15 mouse cellular contexts compared by ENCODE assay signal in the genomic region with DNA sequence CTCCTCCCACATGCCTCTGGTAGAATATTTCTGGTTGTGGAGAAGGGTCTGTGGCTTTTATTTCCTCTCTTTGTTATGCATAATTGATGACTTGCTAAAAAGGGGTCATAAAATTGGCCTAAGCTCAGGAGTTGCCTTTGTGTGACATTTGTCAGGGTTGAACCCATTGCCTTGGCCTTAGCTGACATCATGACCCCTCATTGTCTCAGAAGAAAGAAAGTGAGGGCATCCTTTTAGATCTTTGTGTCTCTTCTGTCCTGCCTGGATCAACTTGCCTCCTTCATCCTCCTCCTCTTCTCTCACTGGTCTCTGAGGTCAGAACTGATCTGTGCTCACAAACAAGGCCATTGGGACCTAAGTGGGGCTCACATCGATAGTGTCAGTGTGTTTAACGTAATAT. TPM values are rescaled to one million over a fixed set of nuclear protein-coding genes. Genes with fewer than 3 reads are reported as not detected.
"Had no signal": no experiment of that assay in that cellular context is flagged by ENCODE, and none has a peak within 500 bp of the region (broad histone marks: within the 10 kb centered on the region; RNA-seq: fewer than 3 reads in every experiment).

No protein-coding gene starts in this region.

- H3K9me3 ChIP-seq: midbrain, embryonic 13.5 days; midbrain, embryonic 15.5 days; neural tube, embryonic 13.5 days; stomach, embryonic 15.5 days had no signal

- H3K9ac ChIP-seq: lung, embryonic 14.5 days; midbrain, embryonic 13.5 days; midbrain, embryonic 15.5 days; neural tube, embryonic 13.5 days; stomach, embryonic 15.5 days had no signal

- H3K4me2 ChIP-seq: lung, embryonic 14.5 days; midbrain, embryonic 11.5 days; midbrain, embryonic 13.5 days; midbrain, embryonic 15.5 days; neural tube, embryonic 13.5 days; stomach, embryonic 15.5 days had no signal

- H3K4me1 ChIP-seq: stomach, embryonic 15.5 days had no signal

- H3K27me3 ChIP-seq: neural tube, embryonic 13.5 days; stomach, embryonic 15.5 days had no signal

- DNase-seq: lung, adult 18-20 months; lung, embryonic 14.5 days; lung, postnatal 10 days; lung, postnatal 4 days; right cerebral cortex, postnatal 14 days; thymus, adult 18-20 months; thymus, postnatal 14 days; thymus, postnatal 36 days had no signal

- H3K27ac ChIP-seq: midbrain, embryonic 13.5 days; midbrain, embryonic 15.5 days; neural tube, embryonic 13.5 days; stomach, embryonic 15.5 days; stomach, postnatal 0 days had no signal

- H3K4me3 ChIP-seq: midbrain, embryonic 13.5 days; midbrain, embryonic 15.5 days; neural tube, embryonic 13.5 days; stomach, embryonic 15.5 days had no signal

- H3K36me3 ChIP-seq: midbrain, embryonic 13.5 days; midbrain, embryonic 15.5 days; neural tube, embryonic 13.5 days; stomach, embryonic 15.5 days had no signal

- ATAC-seq: midbrain, embryonic 13.5 days; midbrain, embryonic 15.5 days had no signal

RNA-seq across cellular contexts. Expression of a gene that starts 35.8 kb away (rescaled TPM):
- total RNA-seq: monocyte, adult 5-6 weeks had no signal
